Mouse (Mus musculus) embryonic facial prominence, embryonic 13.5 days (tissue): ENCODE results near the gene Meis1. TPM values are rescaled to one million over a fixed set of nuclear protein-coding genes. Genes with fewer than 3 reads are reported as not detected.

ENCODE experiments used
- ATAC-seq: fragments of 200-750 bp; cut with Nextera tagmentation; 2 replicates; pipeline ENCODE4 v1.8.0; 2017; ENCODE audit warnings: low read depth; ENCODE audit not compliant: insufficient number of reproducible peaks, insufficient read depth, low FRiP score, low TSS enrichment
- H3K27ac ChIP-seq: fragments of 300-500 bp; sonication (generic); 2 replicates; pipeline ENCODE4 v1.5.1; 2015; ENCODE audit warnings: moderate library complexity, mild to moderate bottlenecking, inconsistent platforms
- H3K27me3 ChIP-seq: fragments of 300-500 bp; sonication (generic); 2 replicates; pipeline ENCODE4 v1.6.1; 2015; ENCODE audit warnings: mild to moderate bottlenecking, inconsistent platforms
- H3K36me3 ChIP-seq: fragments of 300-500 bp; sonication (generic); 2 replicates; pipeline ENCODE4 v1.6.1; 2015; ENCODE audit warnings: mild to moderate bottlenecking, inconsistent platforms
- H3K4me1 ChIP-seq: fragments of 300-500 bp; sonication (generic); 2 replicates; pipeline ENCODE4 v1.6.1; 2015; ENCODE audit warnings: inconsistent platforms
- H3K4me2 ChIP-seq: fragments of 300-500 bp; sonication (generic); 2 replicates; pipeline ENCODE4 v1.6.1; 2015; ENCODE audit warnings: moderate library complexity, mild to moderate bottlenecking, inconsistent platforms
- H3K4me3 ChIP-seq: fragments of 300-500 bp; sonication (generic); 2 replicates; pipeline ENCODE4 v1.5.1; 2015; ENCODE audit warnings: mild to moderate bottlenecking, inconsistent platforms
- H3K9ac ChIP-seq: fragments of 300-500 bp; sonication (generic); 2 replicates; pipeline ENCODE4 v1.6.1; 2015; ENCODE audit warnings: mild to moderate bottlenecking, inconsistent platforms
- H3K9me3 ChIP-seq: fragments of 300-500 bp; sonication (generic); 2 replicates; pipeline ENCODE4 v1.6.1; 2016; ENCODE audit warnings: inconsistent platforms
- WGBS: fragments of 180-500 bp; shearing (Covaris S2); methylation state at CpG from one replicate; pipeline ENCODE4 v1.1.7; 2015; ENCODE audit warnings: mixed read lengths; 5-methylcytosine and 5-hydroxymethylcytosine counted together
- polyA plus RNA-seq: library from polyadenylated mRNA; unstranded; fragments of >200 nt; fragmentation: Nextera tagmentation; extraction: Ambion mirVana; gene quantifications from 2 replicates; pipeline ENCODE4 v1.2.1, GENCODE M21; 2015

Gene Meis1
- polyA plus RNA-seq, 1 experiment from 2014 or later, result 47.4 TPM

GRCm38 (mm10) chr11:18982331-18982730 lies 36.5 kb downstream of the Meis1 start:
- Histone ChIP-seq H3K4me2 (no peak overlapping the region), H3K4me1 (peaks cover 10% of the 10 kb centered on the region), H3K27me3 (no peaks in the 10 kb centered on the region), H3K36me3 (0 out of 2 replicates have a peak, but pooled peaks cover 3% of the 10 kb centered on the region), H3K4me3 (no peak overlapping the region), H3K9ac (no peak overlapping the region), H3K9me3 (no peaks in the 10 kb centered on the region), H3K27ac (no peak overlapping the region)
- 28% methylated on average over 3 of the region's 3 CpGs for WGBS
- no peak for ATAC-seq

GRCm38 (mm10) chr11:18981367-18981766 lies 37.4 kb downstream of the Meis1 start:
- no peak for ATAC-seq
- WGBS, result 61% methylated on average over 4 of the region's 4 CpGs
- no peak overlapping the region for H3K4me3 ChIP-seq

GRCm38 (mm10) chr11:18980615-18981014 lies 38.2 kb downstream of the Meis1 start:
- Histone ChIP-seq H3K4me1 (peaks cover 10% of the 10 kb centered on the region), H3K9me3 (no peaks in the 10 kb centered on the region), H3K27ac (no peak overlapping the region), H3K27me3 (no peaks in the 10 kb centered on the region), H3K36me3 (0 out of 2 replicates have a peak, but pooled peaks cover 3% of the 10 kb centered on the region), H3K9ac (no peak overlapping the region), H3K4me3 (no peak overlapping the region), H3K4me2 (no peak overlapping the region)
- 52% methylated on average over 5 of the region's 5 CpGs for WGBS
- no peak for ATAC-seq

More at GRCm38 (mm10) chr11:18981367-18981766, 37.4 kb downstream of the Meis1 start:
- Histone ChIP-seq H3K27ac (no peak overlapping the region), H3K4me1 (peaks cover 10% of the 10 kb centered on the region), H3K9me3 (no peaks in the 10 kb centered on the region), H3K36me3 (0 out of 2 replicates have a peak, but pooled peaks cover 3% of the 10 kb centered on the region), H3K9ac (no peak overlapping the region), H3K4me2 (no peak overlapping the region), H3K27me3 (no peaks in the 10 kb centered on the region)

GRCm38 (mm10) chr11:18975087-18975486 lies 43.7 kb downstream of the Meis1 start:
- Histone ChIP-seq H3K9ac (no peak overlapping the region), H3K9me3 (no peaks in the 10 kb centered on the region), H3K27me3 (no peaks in the 10 kb centered on the region), H3K4me2 (no peak overlapping the region), H3K27ac (no peak overlapping the region), H3K36me3 (peaks cover 8% of the 10 kb centered on the region; the same call in 1 of the 2 replicates), H3K4me1 (peaks cover 12% of the 10 kb centered on the region), H3K4me3 (no peak overlapping the region)
- WGBS, result 87% methylated on average over 1 of the region's 1 CpGs
- ATAC-seq, result no peak

GRCm38 (mm10) chr11:18973808-18974207 lies 45.0 kb downstream of the Meis1 start:
- Histone ChIP-seq H3K27me3 (no peaks in the 10 kb centered on the region), H3K36me3 (peaks cover 8% of the 10 kb centered on the region; the same call in 1 of the 2 replicates), H3K9me3 (no peaks in the 10 kb centered on the region), H3K4me3 (no peak overlapping the region), H3K9ac (no peak overlapping the region), H3K4me2 (no peak overlapping the region), H3K4me1 (peaks cover 12% of the 10 kb centered on the region), H3K27ac (no peak overlapping the region)
- WGBS, result 24% methylated on average over 3 of the region's 3 CpGs
- no peak for ATAC-seq

GRCm38 (mm10) chr11:18972968-18973367 lies 45.8 kb downstream of the Meis1 start:
- no peaks in the 10 kb centered on the region for H3K27me3 ChIP-seq
- peaks cover 6% of the 10 kb centered on the region; the same call in 1 of the 2 replicates for H3K36me3 ChIP-seq
- peaks cover 12% of the 10 kb centered on the region for H3K4me1 ChIP-seq
- H3K4me2 ChIP-seq, result no peak overlapping the region
- no peak overlapping the region for H3K4me3 ChIP-seq
- ATAC-seq, result no peak
- no peaks in the 10 kb centered on the region for H3K9me3 ChIP-seq
- no peak overlapping the region for H3K9ac ChIP-seq
- H3K27ac ChIP-seq, result no peak overlapping the region

GRCm38 (mm10) chr11:18971551-18971950 lies 47.2 kb downstream of the Meis1 start:
- 21% methylated on average over 3 of the region's 3 CpGs for WGBS
- peaks cover 12% of the 10 kb centered on the region for H3K4me1 ChIP-seq
- no peak overlapping the region for H3K9ac ChIP-seq
- H3K27ac ChIP-seq, result no peak overlapping the region
- no peaks in the 10 kb centered on the region for H3K9me3 ChIP-seq
- peaks cover 6% of the 10 kb centered on the region; the same call in 1 of the 2 replicates for H3K36me3 ChIP-seq
- H3K27me3 ChIP-seq, result no peaks in the 10 kb centered on the region
- no peak for ATAC-seq
- no peak overlapping the region for H3K4me3 ChIP-seq
- no peak overlapping the region for H3K4me2 ChIP-seq

- ATAC-seq, result no peak
- peaks cover 2% of the 10 kb centered on the region; the same call in 1 of the 2 replicates for H3K36me3 ChIP-seq
- no peak overlapping the region for H3K9ac ChIP-seq
- H3K27me3 ChIP-seq, result no peaks in the 10 kb centered on the region
- H3K9me3 ChIP-seq, result no peaks in the 10 kb centered on the region
- no peak overlapping the region for H3K4me2 ChIP-seq
- no peak overlapping the region for H3K27ac ChIP-seq
- WGBS, result 63% methylated on average over 2 of the region's 2 CpGs
- H3K4me3 ChIP-seq, result no peak overlapping the region
- peaks cover 19% of the 10 kb centered on the region for H3K4me1 ChIP-seq
These were observed 48.9 kb downstream of the Meis1 start for GRCm38 (mm10) chr11:18969920-18970336.

- ATAC-seq, result no peak
- Histone ChIP-seq H3K9ac (no peak overlapping the region), H3K9me3 (no peaks in the 10 kb centered on the region), H3K4me1 (peaks cover 22% of the 10 kb centered on the region), H3K27ac (no peak overlapping the region), H3K4me3 (no peak overlapping the region), H3K36me3 (no peaks in the 10 kb centered on the region), H3K27me3 (no peaks in the 10 kb centered on the region), H3K4me2 (no peak overlapping the region)
- WGBS, result 76% methylated on average over 5 of the region's 5 CpGs
These were observed 54.4 kb downstream of the Meis1 start for GRCm38 (mm10) chr11:18964418-18964817.

GRCm38 (mm10) chr11:18963202-18964136 lies 55.3 kb downstream of the Meis1 start:
- H3K4me2 ChIP-seq, result no peak overlapping the region
- no peak overlapping the region for H3K4me3 ChIP-seq
- no peaks in the 10 kb centered on the region for H3K36me3 ChIP-seq
- H3K9me3 ChIP-seq, result no peaks in the 10 kb centered on the region
- WGBS, result 57% methylated on average over 15 of the region's 15 CpGs
- ATAC-seq, result no peak
- no peak overlapping the region for H3K9ac ChIP-seq
- H3K4me1 ChIP-seq, result peaks cover 23% of the 10 kb centered on the region
- no peaks in the 10 kb centered on the region for H3K27me3 ChIP-seq
- no peak overlapping the region for H3K27ac ChIP-seq

- Histone ChIP-seq H3K4me1 (peaks cover 27% of the 10 kb centered on the region), H3K4me3 (no peak overlapping the region), H3K9me3 (no peaks in the 10 kb centered on the region), H3K4me2 (no peak overlapping the region), H3K27ac (no peak overlapping the region), H3K9ac (no peak overlapping the region), H3K36me3 (no peaks in the 10 kb centered on the region), H3K27me3 (no peaks in the 10 kb centered on the region)
- 93% methylated on average over 1 of the region's 1 CpGs for WGBS
- ATAC-seq, result no peak
These were observed 59.3 kb downstream of the Meis1 start for GRCm38 (mm10) chr11:18959465-18959864.
